Mouse (Mus musculus): ENCODE data around the gene Krtap16-3. TPM values are rescaled to one million over a fixed set of nuclear protein-coding genes. Genes with fewer than 3 reads are reported as not detected.

Krtap16-3 gene
- polyA plus RNA-seq (2015; fragmentation: Nextera tagmentation; extraction: Ambion mirVana) = not detected in 2 replicates

GRCm38 (mm10) chr16:88962773-88963172 is at the start of gene Krtap16-3:
TSS of gene Krtap16-3 (minus strand) at chr16:88962873.
- Histone ChIP-seq H3K4me3 (no peak within 1 kb of the TSS), H3K36me3 (no peaks in the 10 kb centered on the region), H3K4me2 (no peak within 1 kb of the TSS), H3K27ac (replicated peaks) (no peak within 1 kb of the TSS), H3K4me1 (no peaks in the 10 kb centered on the region), H3K27me3 (replicated peaks) (no peaks in the 10 kb centered on the region), H3K9me3 (0 out of 2 replicates have a peak, but pooled peaks cover 9% of the 10 kb centered on the region), H3K9ac (no peak within 1 kb of the TSS)
- ATAC-seq (ENCODE audit: extremely low read depth, insufficient number of reproducible peaks, low FRiP score, low TSS enrichment) = no peak
- 79% methylated on average over 7 of the region's 7 CpGs for WGBS

DNA sequence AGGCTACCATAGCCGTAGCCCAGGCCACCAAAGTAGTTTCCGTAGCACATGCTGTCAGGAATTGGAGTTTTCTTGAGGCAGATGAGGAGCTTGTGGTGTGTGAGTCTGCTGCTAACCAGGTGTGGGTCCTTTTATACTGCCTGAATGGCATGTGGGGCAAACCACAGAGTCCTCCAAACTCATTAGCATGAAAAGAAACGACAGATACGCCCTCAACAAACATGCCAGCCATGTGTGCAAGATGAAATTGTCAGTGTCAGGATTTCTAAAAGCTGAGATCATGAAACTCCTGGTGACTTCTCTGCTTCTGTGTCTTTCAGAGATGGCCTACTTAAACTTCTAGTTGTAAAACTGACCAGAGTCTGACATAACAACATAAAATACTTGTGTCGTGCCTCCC is 48.0 kb upstream of the Krtap16-3 start, which contains the start of gene Krtap22-2:
Krtap22-2 (minus strand) TSS at position 101 of the 400 bp plus-strand sequence.
- no peak for ATAC-seq (ENCODE audit: extremely low read depth, insufficient number of reproducible peaks, low FRiP score, low TSS enrichment)
- Histone ChIP-seq H3K27me3 (replicated peaks) (no peaks in the 10 kb centered on the region), H3K4me2 (no peak within 1 kb of the TSS), H3K9ac (no peak within 1 kb of the TSS), H3K36me3 (no peaks in the 10 kb centered on the region), H3K9me3 (no peaks in the 10 kb centered on the region), H3K27ac (replicated peaks) (no peak within 1 kb of the TSS), H3K4me1 (no peaks in the 10 kb centered on the region), H3K4me3 (no peak within 1 kb of the TSS)
- WGBS = 69% methylated on average over 5 of the region's 5 CpGs

- Histone ChIP-seq H3K4me2 (no peak overlapping the region), H3K27ac (replicated peaks) (no peak overlapping the region), H3K9ac (no peak overlapping the region), H3K27me3 (replicated peaks) (no peaks in the 10 kb centered on the region), H3K36me3 (no peaks in the 10 kb centered on the region), H3K9me3 (no peaks in the 10 kb centered on the region), H3K4me1 (no peaks in the 10 kb centered on the region), H3K4me3 (no peak overlapping the region)
- ATAC-seq (ENCODE audit: extremely low read depth, insufficient number of reproducible peaks, low FRiP score, low TSS enrichment) = no peak
- 79% methylated on average over 6 of the region's 6 CpGs for WGBS
Measured at GRCm38 (mm10) chr16:88941106-88941505, 21.6 kb downstream of the Krtap16-3 start.

- Histone ChIP-seq H3K4me1 (no peaks in the 10 kb centered on the region), H3K27me3 (replicated peaks) (no peaks in the 10 kb centered on the region), H3K9me3 (no peaks in the 10 kb centered on the region), H3K9ac (no peak overlapping the region), H3K4me2 (no peak overlapping the region), H3K36me3 (no peaks in the 10 kb centered on the region), H3K4me3 (no peak overlapping the region), H3K27ac (replicated peaks) (no peak overlapping the region)
- 67% methylated on average over 7 of the region's 7 CpGs for WGBS
- ATAC-seq (ENCODE audit: extremely low read depth, insufficient number of reproducible peaks, low FRiP score, low TSS enrichment) = no peak
Measured at GRCm38 (mm10) chr16:88938252-88938651, 24.4 kb downstream of the Krtap16-3 start.

- no peaks in the 10 kb centered on the region for H3K27me3 ChIP-seq (replicated peaks)
- ATAC-seq (ENCODE audit: extremely low read depth, insufficient number of reproducible peaks, low FRiP score, low TSS enrichment) = no peak
- H3K9me3 ChIP-seq = no peaks in the 10 kb centered on the region
- no peak within 1 kb of the TSS for H3K4me3 ChIP-seq
- no peaks in the 10 kb centered on the region for H3K4me1 ChIP-seq
- 80% methylated on average over 3 of the region's 3 CpGs for WGBS
- no peak within 1 kb of the TSS for H3K9ac ChIP-seq
- H3K4me2 ChIP-seq = no peak within 1 kb of the TSS
- no peak within 1 kb of the TSS for H3K27ac ChIP-seq (replicated peaks)
- H3K36me3 ChIP-seq = no peaks in the 10 kb centered on the region
Measured at GRCm38 (mm10) chr16:88932165-88932564, 30.5 kb downstream of the Krtap16-3 start, which contains the start of gene Krtap19-9b. TSS of gene Krtap19-9b (minus strand) at chr16:88932265.

Other genes with a start within 250 kb of the Krtap16-3 start
- gene Krtap13-1, start 234.0 kb downstream of the Krtap16-3 start, polyA plus RNA-seq (2015; fragmentation: Nextera tagmentation; extraction: Ambion mirVana) = not detected in 2 replicates
- not detected in 2 replicates for gene Krtap13, start 211.2 kb downstream of the Krtap16-3 start, polyA plus RNA-seq (2015; fragmentation: Nextera tagmentation; extraction: Ambion mirVana)
- not detected in 2 replicates for gene 2310034C09Rik, start 204.0 kb downstream of the Krtap16-3 start, polyA plus RNA-seq (2015; fragmentation: Nextera tagmentation; extraction: Ambion mirVana)
- gene 2310057N15Rik, start 188.7 kb downstream of the Krtap16-3 start, polyA plus RNA-seq (2015; fragmentation: Nextera tagmentation; extraction: Ambion mirVana) = not detected in 2 replicates
- not detected in 2 replicates for gene Gm5965, start 185.0 kb downstream of the Krtap16-3 start, polyA plus RNA-seq (2015; fragmentation: Nextera tagmentation; extraction: Ambion mirVana)
- gene Gm20741, start 150.7 kb downstream of the Krtap16-3 start, polyA plus RNA-seq (2015; fragmentation: Nextera tagmentation; extraction: Ambion mirVana) = not detected in 2 replicates
- gene Krtap15, start 142.7 kb downstream of the Krtap16-3 start, polyA plus RNA-seq (2015; fragmentation: Nextera tagmentation; extraction: Ambion mirVana) = not detected in 2 replicates
- gene Krtap14, start 136.7 kb downstream of the Krtap16-3 start, polyA plus RNA-seq (2015; fragmentation: Nextera tagmentation; extraction: Ambion mirVana) = not detected in 2 replicates
- gene Krtap19-1, start 93.5 kb downstream of the Krtap16-3 start, polyA plus RNA-seq (2015; fragmentation: Nextera tagmentation; extraction: Ambion mirVana) = not detected in 2 replicates
- gene Krtap19-2, start 88.6 kb downstream of the Krtap16-3 start, polyA plus RNA-seq (2015; fragmentation: Nextera tagmentation; extraction: Ambion mirVana) = not detected in 2 replicates
- not detected in 2 replicates for gene Krtap19-3, start 84.8 kb downstream of the Krtap16-3 start, polyA plus RNA-seq (2015; fragmentation: Nextera tagmentation; extraction: Ambion mirVana)
- gene Krtap19-4, start 77.8 kb downstream of the Krtap16-3 start, polyA plus RNA-seq (2015; fragmentation: Nextera tagmentation; extraction: Ambion mirVana) = not detected in 2 replicates
- not detected in 2 replicates for gene Krtap19-5, start 66.4 kb downstream of the Krtap16-3 start, polyA plus RNA-seq (2015; fragmentation: Nextera tagmentation; extraction: Ambion mirVana)
- not detected in 2 replicates for gene Krtap19-9b, start 30.6 kb downstream of the Krtap16-3 start, polyA plus RNA-seq (2015; fragmentation: Nextera tagmentation; extraction: Ambion mirVana)
- gene Krtap22-2, start 47.9 kb upstream of the Krtap16-3 start, polyA plus RNA-seq (2015; fragmentation: Nextera tagmentation; extraction: Ambion mirVana) = not detected in 2 replicates
- not detected in 2 replicates for gene Gm10229, start 52.4 kb upstream of the Krtap16-3 start, polyA plus RNA-seq (2015; fragmentation: Nextera tagmentation; extraction: Ambion mirVana)
- gene Krtap6-1, start 68.8 kb upstream of the Krtap16-3 start, polyA plus RNA-seq (2015; fragmentation: Nextera tagmentation; extraction: Ambion mirVana) = not detected in 2 replicates
- not detected in 2 replicates for gene Gm10228, start 78.6 kb upstream of the Krtap16-3 start, polyA plus RNA-seq (2015; fragmentation: Nextera tagmentation; extraction: Ambion mirVana)
- gene Krtap6-5, start 85.0 kb upstream of the Krtap16-3 start, polyA plus RNA-seq (2015; fragmentation: Nextera tagmentation; extraction: Ambion mirVana) = not detected in 2 replicates
- gene 1110025L11Rik, start 101.1 kb upstream of the Krtap16-3 start, polyA plus RNA-seq (2015; fragmentation: Nextera tagmentation; extraction: Ambion mirVana) = not detected in 2 replicates
- not detected in 2 replicates for gene Krtap6-3, start 121.1 kb upstream of the Krtap16-3 start, polyA plus RNA-seq (2015; fragmentation: Nextera tagmentation; extraction: Ambion mirVana)
- not detected in 2 replicates for gene Gm6358, start 178.0 kb upstream of the Krtap16-3 start, polyA plus RNA-seq (2015; fragmentation: Nextera tagmentation; extraction: Ambion mirVana)
- not detected in 2 replicates for gene Gm10061, start 188.2 kb upstream of the Krtap16-3 start, polyA plus RNA-seq (2015; fragmentation: Nextera tagmentation; extraction: Ambion mirVana)
- gene Gm9789, start 195.1 kb upstream of the Krtap16-3 start, polyA plus RNA-seq (2015; fragmentation: Nextera tagmentation; extraction: Ambion mirVana) = not detected in 2 replicates
- gene Gm7735, start 206.6 kb upstream of the Krtap16-3 start, polyA plus RNA-seq (2015; fragmentation: Nextera tagmentation; extraction: Ambion mirVana) = not detected in 2 replicates
- not detected in 2 replicates for gene 1110057P08Rik, start 211.9 kb upstream of the Krtap16-3 start, polyA plus RNA-seq (2015; fragmentation: Nextera tagmentation; extraction: Ambion mirVana)
- gene Krtap20-2, start 243.0 kb upstream of the Krtap16-3 start, polyA plus RNA-seq (2015; fragmentation: Nextera tagmentation; extraction: Ambion mirVana) = not detected in 2 replicates